Mouse (Mus musculus): ENCODE results near the gene Ccdc92.

GRCm38 (mm10) chr5:124822128-124822894 lies 39.9 kb downstream of the Ccdc92 start:
- TF ChIP-seq CTCF (IDR thresholded peaks at IDR 0.05; ENCODE audit: low read depth) (no peak), EP300 (IDR thresholded peaks at IDR 0.05; ENCODE audit: low read depth) (no peak)
